Mouse (Mus musculus) right cerebral cortex, adult 2 months (tissue): Measurements from ENCODE around the gene Selenoi.
A peak's percentile ranks its signal among the peaks of the same experiment; 100 is the strongest.
"Not testable (repeated sequence)": the region's sequence is repeated elsewhere in the genome, so short reads cannot be mapped to it uniquely, and the experiment has no call there.

Experiments used
- DNase-seq, 2 experiments: peaks; one replicate each; pipeline ENCODE4 v3.0.0; 2021 to 2022; ENCODE audit warnings: low spot score in 2 of 2

Gene Selenoi

GRCm38 (mm10) chr5:30232271-30232971, at the start of gene Selenoi:
Gene Selenoi, plus strand, starts transcription at chr5:30232581.
- peak; percentile 99 for DNase-seq

GRCm38 (mm10) chr5:30187687-30188485, 44.5 kb upstream of the Selenoi start:
- no peak for DNase-seq

- DNase-seq: no peak
Observed at GRCm38 (mm10) chr5:30192452-30192851, 39.9 kb upstream of the Selenoi start.

- DNase-seq: no peak
Observed at GRCm38 (mm10) chr5:30195340-30195739, 37.0 kb upstream of the Selenoi start.

- no peak for DNase-seq
Observed at GRCm38 (mm10) chr5:30198257-30198656, 34.1 kb upstream of the Selenoi start.

GRCm38 (mm10) chr5:30201521-30201920, 30.9 kb upstream of the Selenoi start:
- DNase-seq: peak; percentile 48 to 63

GRCm38 (mm10) chr5:30202221-30202620, 30.2 kb upstream of the Selenoi start:
- no peak for DNase-seq

GRCm38 (mm10) chr5:30203216-30203885, 29.0 kb upstream of the Selenoi start:
- no peak for DNase-seq

- DNase-seq: no peak
Observed at GRCm38 (mm10) chr5:30204441-30204840, 27.9 kb upstream of the Selenoi start.

GRCm38 (mm10) chr5:30205034-30205433, 27.3 kb upstream of the Selenoi start:
- no peak for DNase-seq

- no peak for DNase-seq
Observed at GRCm38 (mm10) chr5:30205493-30205892, 26.9 kb upstream of the Selenoi start, which contains the start of gene Adgrf3. Gene Adgrf3, minus strand, starts transcription at chr5:30205722.

- DNase-seq: no peak
Observed at GRCm38 (mm10) chr5:30207276-30207675, 25.1 kb upstream of the Selenoi start.

- DNase-seq: not testable (repeated sequence)
Observed at GRCm38 (mm10) chr5:30210758-30211157, 21.6 kb upstream of the Selenoi start.

GRCm38 (mm10) chr5:30214889-30215288, 17.5 kb upstream of the Selenoi start:
- peak; percentile 81 to 82 for DNase-seq

GRCm38 (mm10) chr5:30215970-30216369, 16.4 kb upstream of the Selenoi start:
- DNase-seq: no peak

GRCm38 (mm10) chr5:30219715-30220114, 12.7 kb upstream of the Selenoi start:
- DNase-seq: no peak

- no peak for DNase-seq
Observed at GRCm38 (mm10) chr5:30220666-30221065, 11.7 kb upstream of the Selenoi start.

- DNase-seq: no peak
Observed at GRCm38 (mm10) chr5:30222681-30223080, 9.7 kb upstream of the Selenoi start.

GRCm38 (mm10) chr5:30230901-30231300, 1.5 kb upstream of the Selenoi start:
- DNase-seq: peak in 1 of 2 experiments; percentile 44

- DNase-seq: no peak
Observed at GRCm38 (mm10) chr5:30231891-30232270, 500 bp upstream of the Selenoi start.

GRCm38 (mm10) chr5:30233042-30233441, 661 bp downstream of the Selenoi start:
- DNase-seq: peak; percentile 29 to 38

GRCm38 (mm10) chr5:30233979-30234378, 1.6 kb downstream of the Selenoi start:
- no peak for DNase-seq
